Mouse (Mus musculus) ES-Bruce4 (cell line): ENCODE data around the gene Nme4.

Source experiments
- CTCF ChIP-seq: IDR thresholded peaks from one replicate; pipeline ENCODE4 v1.8.1; 2011; ENCODE audit warnings: low read depth, low read length
- POLR2A ChIP-seq: IDR thresholded peaks from one replicate; pipeline ENCODE4 v1.8.1; 2011; ENCODE audit warnings: low read length; ENCODE audit not compliant: insufficient read depth

DNA sequence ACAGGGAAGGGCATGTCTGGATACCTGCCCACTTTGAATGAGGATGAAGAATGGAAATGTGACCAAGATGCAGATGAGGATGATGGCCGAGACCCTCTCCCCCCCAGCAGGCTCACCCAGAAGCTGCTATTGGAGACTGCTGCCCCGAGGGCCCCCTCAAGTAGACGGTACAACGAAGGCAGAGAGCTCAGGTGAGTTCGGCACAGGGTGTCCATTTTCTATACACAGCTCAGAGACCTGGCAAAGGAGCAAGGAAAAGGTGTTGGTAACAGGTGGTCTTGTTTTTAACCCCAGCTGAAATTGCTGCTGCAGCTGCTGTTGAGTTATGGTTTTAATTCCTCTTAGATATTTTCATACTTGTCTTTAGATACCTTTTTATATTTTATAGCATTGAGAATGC is 48.0 kb upstream of the Nme4 start:
- TF ChIP-seq CTCF = no peak
- TF ChIP-seq POLR2A = no peak
